Mouse (Mus musculus) right cerebral cortex, adult 18-20 months (tissue): ENCODE measurements around the gene Pde3a.
"Not testable (repeated sequence)": the region's sequence is repeated elsewhere in the genome, so short reads cannot be mapped to it uniquely, and the experiment has no call there.

Experiments
- DNase-seq: peaks from one replicate; pipeline ENCODE4 v3.0.0; 2022; ENCODE audit warnings: mixed read lengths

Gene Pde3a

DNA sequence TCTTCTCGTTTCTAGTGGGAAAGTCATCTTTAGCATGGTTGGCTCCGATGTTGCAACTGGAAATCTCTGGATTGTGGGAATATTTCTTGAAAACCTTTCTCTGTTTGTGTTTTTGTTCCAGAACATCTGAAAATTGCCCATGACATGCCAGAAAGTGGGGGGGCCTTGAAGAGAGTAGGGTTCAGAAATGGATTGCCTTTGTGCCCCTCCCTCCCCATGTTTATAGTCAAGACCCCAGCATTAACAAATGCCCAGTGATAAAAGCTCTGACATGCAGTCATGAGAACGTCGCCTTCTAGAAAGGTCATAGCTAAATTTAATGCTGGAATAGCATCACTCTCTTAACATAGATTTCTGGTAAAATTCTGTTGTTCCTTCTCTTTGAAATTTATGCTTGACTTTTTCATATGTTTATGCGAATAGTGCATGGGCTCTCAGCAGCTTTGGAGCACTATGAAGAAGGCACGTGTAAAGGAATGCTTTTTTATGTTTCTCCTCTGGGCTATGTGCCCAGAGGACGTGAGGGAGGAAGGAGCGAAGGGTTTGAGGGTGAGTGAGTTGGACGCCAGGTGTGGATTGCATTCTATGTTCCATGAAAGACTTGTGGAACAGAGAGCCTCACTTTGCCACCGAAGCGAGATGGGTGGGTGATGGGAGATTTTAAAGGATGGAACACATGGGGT, 19.0 kb downstream of the Pde3a start:
- no peak for DNase-seq

DNA sequence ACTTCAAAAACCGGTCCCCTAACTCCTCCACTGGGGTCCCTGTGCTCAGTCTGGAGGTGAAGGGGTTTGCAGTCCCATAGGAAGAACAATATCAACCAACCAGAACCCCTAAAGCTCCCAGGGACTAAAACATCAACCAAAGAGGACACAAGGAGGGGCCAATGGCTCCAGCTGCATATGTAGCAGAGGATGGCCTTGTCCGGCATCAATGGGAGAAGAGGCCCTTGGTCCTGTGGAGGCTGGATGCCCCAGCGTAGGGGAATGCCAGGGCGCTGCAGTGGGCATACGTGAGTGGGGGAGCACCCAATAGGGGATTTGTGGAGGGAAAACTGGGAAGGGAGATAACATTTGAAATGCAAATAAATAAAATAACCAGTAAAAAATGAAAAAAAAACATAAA, 19.8 kb downstream of the Pde3a start:
- no peak for DNase-seq

DNA sequence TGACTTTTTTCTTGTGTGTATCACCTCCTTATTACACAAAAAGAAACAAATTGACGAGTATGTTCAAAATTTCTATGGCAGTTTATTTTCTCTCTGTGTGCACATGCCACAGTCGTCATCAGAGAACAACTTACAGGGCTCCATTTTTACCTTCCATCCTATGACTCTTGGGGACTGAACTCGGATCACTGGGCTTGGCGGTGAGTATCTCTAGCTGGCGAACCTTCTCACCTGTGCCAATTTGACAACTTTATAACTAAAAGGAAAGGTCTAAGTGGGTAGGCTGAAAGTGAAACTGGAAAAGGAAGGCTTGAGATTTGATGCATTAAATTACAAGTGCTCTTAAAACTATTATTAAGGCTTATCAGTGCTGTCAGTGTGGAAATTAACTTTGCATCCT, 22.1 kb downstream of the Pde3a start:
- no peak for DNase-seq

DNA sequence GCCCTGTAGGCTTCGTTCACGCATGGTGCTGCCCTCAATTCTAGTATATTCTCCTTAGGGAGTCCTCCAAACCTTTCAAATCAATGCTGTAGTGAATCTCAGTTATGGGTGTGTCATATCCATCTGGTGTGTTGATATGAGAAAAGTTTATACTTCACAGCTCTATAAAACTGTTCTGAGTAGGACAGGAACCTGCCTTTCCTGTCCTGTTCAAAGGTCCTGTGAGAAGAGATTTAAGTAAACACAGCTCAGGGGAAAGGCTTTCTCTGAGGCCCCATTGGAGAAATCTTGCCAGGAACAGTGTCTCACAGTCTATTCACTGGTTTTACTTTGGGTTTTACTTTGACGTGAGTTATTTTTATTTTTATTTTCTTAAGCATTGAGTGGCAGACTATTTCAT, 22.5 kb downstream of the Pde3a start:
- no peak for DNase-seq

DNA sequence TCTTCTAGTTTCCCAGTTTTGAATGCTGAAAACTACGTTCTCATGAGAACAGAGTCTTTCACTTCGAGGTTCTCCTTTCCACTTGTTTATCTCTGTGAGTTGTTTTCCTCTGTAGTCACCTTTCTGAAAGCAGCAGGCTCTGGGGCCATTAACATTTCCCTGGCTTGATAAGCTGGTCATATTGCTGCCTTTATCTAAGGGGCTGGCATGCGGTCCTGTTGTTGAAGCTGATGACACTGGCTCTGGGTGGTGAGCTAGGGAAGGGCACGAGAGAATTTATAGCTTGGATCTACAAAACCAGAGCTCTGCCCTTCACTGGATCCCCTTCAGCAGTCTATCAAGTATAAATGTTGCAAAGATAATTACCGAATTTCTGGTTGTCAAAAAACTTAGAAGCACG, 24.6 kb downstream of the Pde3a start:
- no peak for DNase-seq

DNA sequence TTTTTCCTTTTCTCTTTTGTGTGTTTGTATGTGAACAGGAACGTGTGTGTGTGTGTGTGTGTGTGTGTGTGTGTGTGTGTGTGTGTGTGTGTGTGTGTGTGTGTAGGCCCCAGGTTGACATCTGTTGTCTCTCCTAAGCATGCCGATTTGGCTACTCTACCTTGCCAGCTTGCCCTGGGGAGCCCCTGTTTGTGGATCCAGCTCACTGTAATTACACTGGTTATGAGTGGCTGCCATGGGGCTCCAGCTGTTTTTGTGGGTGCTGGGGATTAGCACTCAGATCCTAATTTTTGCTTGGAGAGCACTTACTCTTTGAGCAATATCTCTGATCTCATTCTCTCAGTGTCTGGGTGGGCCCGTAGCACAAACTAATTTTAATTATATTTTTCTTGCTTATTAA, 32.6 kb downstream of the Pde3a start:
- DNase-seq: no peak

DNA sequence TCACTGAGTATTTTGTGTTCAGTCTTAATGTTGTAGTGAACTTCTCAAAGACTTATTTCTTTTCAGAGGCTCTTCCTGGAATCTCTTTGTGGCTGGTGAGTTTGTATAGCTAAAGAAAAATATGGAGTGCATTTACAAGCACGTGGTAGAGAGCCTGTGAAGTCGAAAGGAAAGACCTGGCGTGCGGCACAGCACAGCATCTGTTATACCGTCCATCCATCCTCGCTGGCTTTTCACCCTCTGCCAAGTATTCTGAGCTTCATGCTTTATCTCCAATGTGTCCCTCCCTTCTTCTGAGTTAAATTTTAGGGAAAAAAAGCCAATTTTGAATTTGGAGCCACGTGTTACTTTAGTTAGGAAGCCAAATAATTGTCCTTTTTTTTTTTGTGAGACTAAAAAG, 33.7 kb downstream of the Pde3a start:
- no peak for DNase-seq

DNA sequence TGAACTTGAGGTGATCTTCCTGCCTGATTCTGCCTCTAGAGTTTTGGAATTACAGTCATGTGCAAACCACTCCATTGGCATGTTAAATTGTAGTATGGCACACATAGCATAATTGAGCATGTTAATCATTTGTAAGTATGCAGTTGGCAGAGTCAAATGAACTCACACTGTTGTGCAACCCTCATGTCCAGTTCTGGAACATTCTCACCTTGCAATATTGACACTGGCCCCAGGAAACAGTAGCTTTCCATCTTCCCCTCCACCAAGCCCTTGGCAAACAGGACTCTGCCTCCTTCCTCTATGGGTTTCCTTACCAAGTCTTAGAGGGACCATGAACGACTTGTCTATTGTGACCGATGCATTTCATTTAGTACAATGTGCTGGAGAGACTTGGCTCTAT, 42.1 kb downstream of the Pde3a start:
- DNase-seq: no peak

DNA sequence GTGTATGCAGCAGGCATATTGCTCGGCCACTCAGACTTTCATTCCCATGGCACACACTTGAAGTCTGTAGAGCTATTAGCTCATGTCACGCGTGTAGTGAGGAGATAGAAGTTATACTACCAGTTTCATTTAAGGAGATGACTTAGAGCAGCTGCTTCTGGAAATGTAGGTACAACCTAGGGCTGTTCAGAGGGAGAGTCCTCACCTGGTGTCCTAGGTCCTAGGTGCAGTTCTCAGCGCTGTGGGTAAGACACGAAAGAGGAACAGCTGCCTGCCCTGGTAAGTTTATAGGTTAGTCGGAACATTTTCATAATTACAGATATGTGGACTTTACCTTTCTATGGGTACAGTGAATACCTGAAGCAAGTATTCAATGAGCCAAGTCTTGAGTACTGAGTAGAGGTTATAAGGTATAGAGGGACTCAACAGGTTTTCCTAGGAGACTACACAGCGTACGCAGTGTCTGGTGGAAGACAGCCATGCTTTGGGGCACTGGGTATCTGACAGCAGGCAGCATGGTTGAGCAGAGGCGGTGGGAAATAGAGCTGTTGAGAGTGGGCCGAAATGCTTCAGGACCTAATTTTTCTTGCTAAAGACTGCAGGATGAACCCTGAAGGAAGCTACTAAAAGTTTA, 43.9 kb downstream of the Pde3a start:
- no peak for DNase-seq

DNA sequence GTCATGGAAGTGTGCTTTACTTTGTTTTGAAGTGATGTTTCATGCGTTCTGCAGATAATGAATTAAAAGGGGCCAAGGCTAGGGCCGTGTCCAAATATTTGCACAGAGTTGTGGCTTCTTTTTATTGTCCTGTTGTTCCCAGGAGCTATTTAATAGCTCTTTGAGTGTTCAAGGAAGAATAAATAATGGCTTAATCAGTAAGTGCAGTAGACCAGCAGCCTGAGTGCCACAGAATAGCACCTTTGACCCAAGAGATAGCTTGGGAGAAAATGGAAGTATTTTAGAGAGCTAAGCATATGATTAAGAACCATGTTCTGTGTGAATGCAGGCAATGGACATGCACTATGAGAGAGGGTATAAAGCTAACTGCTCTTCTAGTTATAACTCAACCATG, 44.4 kb downstream of the Pde3a start:
- no peak for DNase-seq

DNA sequence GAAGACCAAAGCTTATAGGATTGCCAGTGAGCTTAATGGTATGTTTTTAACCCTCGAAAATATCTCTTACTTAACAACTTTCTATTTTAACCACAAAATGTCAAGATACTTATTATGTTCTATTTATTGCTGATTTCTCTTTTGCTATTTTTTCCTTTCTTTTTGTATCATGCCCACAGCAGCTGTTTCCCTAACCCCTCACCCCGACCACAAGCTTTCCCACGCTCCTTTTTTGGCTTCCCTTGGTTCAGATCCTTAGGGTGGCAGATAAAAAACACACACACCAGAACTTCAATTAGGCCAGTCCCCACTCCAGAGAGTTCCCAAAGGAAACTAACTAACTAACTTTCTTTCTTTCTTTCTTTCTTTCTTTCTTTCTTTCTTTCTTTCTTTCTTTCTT, 46.2 kb downstream of the Pde3a start:
- no peak for DNase-seq

DNA sequence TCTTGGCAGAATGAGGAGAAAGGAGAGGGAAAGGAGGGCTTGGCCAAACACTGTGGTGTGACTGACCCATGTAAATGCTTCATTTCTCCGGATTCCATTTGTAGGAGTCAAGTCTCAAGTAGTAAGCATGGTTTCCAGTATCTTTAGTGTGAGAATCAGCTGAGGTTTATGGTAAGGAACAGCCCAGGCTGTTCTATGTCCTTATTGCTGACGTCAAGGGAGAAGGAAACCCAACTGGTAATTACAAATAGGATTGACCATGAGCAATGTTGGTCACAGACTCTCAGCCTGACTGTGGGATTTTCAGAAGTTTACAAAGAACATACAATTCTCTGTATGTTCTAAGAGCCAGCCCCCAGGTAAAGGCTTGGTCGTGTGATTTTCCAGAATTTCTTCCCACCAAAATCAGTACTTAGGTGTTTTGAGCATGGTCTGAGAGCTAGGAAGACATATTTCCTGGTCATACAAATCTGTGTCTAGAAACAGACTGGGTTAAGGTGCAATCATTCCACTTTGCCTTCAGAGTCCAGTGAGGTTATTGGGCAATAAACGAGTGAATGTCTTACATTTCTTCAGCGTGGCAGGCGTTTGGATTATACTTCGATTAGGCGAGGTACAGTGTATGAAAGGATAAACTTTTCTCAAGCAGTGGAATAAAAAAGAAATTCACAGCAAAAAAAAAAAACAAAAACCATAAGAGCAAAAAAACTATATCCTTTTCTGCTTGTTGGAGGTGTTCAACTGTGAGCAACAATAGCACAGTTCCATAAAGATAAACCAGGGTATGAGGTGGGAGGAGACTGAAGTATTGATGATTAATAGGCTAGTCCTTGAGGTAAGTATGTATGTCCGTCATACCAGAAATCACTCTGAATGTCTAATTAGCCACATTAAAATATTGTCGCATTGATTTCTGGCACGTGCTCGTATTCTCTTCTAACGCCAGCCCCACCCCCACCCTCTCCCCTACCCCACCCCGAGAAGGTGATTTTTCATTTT, 53.0 kb downstream of the Pde3a start:
- no peak for DNase-seq

DNA sequence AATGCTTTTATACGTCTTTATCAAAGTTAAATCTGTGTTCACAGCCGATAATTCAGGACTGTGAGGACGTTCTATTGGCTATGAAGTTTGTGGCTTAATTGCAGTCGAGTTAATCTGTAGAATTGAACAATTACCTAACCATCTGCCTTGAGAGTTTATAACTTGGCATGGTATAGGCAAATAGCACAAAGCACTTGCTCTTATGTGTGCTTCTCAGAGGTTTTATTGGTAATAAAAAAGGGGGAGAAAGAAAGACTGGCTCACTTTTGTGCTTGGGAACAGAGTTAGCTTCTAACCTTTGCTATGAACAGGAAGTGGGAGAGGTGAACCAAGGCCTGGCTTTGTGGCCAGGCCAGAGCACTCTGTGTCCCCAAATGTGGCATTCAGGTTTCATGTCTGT, 53.8 kb downstream of the Pde3a start:
- no peak for DNase-seq

DNA sequence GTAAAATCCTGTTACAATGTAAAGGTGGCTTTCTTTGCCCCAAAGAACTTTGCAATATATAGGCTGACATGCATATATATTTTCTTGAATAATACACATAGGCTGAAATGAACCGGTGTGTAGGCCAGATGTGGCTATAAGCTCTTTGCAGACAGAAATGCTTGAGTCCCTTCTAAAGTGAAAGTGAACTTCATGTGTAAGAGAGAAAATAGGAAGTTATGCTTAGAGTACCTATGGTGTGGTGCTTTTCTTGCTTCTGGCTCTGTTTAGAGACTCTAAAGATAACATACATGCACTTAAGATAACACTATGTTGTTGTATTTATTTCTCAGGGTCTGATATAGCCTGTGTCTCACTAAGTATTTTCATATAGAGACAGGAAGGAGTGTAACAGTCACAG, 58.3 kb downstream of the Pde3a start:
- DNase-seq: no peak

DNA sequence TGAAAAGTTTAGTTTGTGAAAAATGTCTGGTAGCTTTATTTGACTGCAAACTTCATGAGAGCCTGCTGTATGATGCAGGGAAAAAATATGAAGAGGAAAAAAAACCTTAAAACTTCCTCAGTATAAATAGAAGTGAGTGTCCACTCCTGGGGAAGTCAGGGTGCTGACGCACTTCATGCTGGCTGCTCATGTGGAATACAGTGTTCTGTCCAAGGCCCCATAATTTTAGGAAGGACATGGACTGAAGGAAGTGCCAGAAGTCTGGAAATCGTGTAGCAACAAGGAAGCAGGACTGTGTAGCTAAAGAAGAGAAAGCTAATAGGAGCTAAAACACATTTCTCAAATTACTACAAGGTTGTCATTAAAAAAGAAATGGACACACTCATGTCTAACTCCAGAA, 59.4 kb downstream of the Pde3a start:
- no peak for DNase-seq

DNA sequence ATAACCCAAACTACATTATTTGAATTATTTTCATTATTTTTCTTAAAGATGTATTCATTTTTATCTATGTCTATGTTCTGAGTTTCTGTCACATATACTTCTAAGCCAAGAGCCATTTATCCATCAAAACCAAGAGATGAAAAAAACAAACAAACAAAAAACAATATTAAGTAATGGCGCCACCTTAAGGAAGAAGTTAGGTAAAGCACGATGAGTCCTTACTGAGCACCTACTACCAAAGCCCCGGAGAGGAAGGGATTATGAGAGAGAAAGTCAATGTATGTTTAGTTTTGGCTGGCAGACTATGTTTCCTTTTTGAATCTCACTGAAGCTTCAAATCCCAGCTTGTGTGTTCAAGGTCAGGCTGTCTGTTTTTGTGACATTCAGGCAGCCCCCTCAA, 60.8 kb downstream of the Pde3a start:
- DNase-seq: no peak

DNA sequence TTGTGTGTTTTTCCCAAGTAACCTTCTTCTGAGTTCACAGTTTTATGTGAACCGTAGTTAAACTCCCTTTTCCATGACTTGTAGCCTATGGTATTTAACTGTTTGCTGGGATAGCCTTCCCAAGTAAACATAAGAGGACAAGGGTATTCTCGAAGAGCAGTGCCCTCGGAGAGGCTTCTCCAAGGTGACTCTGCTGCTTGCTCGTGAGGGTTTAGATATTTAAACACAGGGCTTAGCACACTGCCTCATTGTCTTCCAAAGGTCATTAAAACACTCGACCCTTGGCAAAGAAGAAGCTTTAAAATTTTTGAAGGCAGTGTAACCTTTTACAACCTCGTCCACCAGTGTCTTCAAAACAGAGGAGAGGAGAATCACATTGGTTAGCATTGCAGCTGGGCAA, 61.3 kb downstream of the Pde3a start:
- DNase-seq: no peak

DNA sequence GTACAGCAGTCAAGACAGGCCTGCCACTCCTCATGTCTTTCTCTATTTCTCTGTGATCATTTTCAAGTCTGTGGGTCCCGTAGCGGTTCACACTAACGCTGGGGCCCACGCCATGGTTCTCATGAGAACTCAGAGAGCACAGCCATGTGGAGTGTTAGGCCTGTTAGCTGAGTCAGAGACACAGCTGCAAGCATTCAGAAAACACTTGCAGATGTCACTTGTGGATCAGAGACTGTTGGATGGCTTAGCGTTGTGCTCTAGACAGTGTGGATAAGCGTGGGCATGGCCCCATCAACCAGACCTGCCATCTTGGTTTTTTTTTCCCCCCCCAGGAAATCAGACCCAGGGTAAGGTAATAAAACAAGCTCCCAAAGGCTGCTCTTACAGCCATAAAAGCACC, 62.5 kb downstream of the Pde3a start:
- no peak for DNase-seq

DNA sequence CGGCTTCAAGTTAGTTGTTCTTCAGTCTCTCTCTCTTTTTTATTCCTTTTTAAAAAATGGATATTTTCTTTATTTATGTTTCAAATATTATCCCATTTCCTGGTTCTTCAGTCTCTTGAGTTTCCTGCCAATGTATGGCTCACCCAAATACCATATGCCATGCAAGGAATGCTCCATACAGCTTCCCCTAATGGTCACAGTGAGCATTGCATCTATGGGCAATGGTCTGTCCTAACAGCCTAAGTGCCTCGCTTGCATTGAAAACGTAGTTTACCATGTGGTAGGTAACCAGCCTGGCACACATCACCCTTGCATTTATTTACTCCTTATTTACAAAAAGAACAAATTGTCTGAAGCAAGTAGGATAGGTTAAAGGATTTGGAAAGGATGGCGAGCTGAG, 64.0 kb downstream of the Pde3a start:
- DNase-seq: no peak

DNA sequence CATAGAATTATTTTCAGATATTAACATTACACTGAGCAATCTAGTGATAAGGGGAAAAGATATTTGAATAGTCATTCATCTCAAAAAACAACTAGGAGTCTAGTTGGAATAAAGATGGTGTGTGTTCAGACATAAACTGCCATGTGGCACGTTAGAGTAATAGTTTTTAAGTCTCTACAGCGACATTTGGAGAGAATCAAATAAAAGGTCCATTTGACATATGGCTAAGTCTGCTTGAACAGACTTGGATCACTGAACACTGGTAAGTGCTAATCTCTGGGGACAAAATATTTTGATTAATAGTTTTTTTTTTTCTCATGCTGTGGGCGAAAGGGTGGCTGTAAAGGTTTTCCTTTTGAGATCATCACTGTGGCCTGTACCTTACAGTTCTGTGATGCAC, 69.4 kb downstream of the Pde3a start:
- DNase-seq: no peak

DNA sequence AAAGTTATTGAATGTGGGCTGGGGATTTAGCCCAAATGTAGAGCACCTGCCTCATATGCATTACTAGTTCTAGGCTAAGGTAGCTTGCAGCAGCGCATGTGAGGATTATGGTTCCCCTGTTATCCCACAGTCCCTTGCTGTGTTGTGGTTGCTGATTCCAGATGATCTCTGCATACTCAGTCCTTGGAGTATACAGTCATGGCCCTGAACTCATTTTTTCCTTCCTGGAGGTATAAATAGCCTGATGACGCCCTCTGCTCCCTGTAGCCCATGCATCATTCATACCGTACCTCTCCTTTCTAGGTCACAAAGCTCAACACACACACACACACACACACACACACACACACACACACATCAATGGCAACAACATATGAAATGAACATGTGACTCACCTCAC, 72.2 kb downstream of the Pde3a start:
- DNase-seq: no peak

DNA sequence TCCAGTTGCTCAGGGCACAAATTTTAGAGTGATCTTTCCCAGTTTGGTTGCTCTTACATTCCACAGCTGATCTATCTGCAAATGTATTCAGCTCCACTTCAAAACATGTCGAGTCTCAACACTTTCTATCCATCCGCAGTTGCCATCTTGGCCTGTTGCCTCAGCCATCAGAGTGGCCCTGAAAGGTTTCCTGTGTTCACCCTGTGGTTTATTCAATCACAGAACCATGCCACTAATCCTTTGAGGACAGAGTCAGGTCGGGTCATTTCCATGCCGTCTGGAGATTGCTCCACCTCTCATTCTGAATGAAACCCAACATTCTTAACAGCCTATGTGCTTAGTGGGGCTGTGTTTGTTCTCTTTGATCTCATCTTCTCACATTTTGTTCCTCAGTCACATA, 73.9 kb downstream of the Pde3a start:
- DNase-seq: no peak

DNA sequence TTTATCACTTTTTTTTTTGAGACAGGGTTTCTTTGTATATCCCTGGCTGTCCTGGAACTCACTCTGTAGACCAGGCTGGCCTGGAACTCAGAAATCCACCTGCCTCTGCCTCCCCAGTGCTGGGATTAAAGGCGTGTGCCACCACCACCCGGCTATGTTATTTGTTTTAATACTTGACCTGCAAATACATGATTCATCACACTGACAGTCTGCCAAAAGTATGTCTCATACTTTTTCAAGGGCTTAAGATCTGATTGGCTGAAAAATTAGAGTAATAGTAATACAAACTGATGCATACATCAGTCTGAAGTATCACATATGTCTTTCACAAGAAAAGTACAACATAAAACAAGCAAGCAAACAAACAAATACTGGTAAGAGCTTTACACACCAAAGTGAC, 78.1 kb downstream of the Pde3a start:
- DNase-seq: not testable (repeated sequence)

DNA sequence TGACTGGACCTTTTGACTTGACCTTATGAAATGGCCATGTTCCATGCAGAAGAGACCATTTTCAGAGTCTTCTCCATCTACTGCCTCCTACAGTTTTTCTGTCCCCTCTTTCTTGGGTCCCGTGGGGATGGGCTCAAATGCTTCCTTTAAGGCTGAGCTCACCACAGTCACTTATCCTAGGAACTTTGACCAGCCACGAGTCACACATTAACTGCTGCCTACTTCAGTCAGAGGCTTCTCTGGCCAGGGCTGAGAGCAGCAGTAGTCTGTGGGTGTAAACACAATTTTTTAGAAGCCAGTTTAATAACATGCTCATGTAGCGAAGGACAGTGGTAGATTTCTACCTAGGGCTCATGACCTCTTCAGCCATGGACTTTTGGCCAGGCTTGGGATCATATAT, 79.0 kb downstream of the Pde3a start:
- DNase-seq: no peak
